Mouse (Mus musculus) gastrocnemius, postnatal 14 days (tissue): ENCODE measurements at regions not wholly inside any gene's neighbourhood (a gene's known extent, or its start where the extent isn't known, plus 50 kb on each side); places are given as distances from the start of the nearest gene placed in this dataset.

Source experiments
- DNase-seq: peaks from one replicate; pipeline ENCODE4 v3.0.0; 2021; ENCODE audit warnings: mixed read lengths
- intact Hi-C: fragments of 180-260 bp; cut with DNase I; formaldehyde crosslinking; loops from one replicate; pipeline ENCODE4 v1.15.1; 2025; ENCODE audit warnings: low total_unique reads

DNA sequence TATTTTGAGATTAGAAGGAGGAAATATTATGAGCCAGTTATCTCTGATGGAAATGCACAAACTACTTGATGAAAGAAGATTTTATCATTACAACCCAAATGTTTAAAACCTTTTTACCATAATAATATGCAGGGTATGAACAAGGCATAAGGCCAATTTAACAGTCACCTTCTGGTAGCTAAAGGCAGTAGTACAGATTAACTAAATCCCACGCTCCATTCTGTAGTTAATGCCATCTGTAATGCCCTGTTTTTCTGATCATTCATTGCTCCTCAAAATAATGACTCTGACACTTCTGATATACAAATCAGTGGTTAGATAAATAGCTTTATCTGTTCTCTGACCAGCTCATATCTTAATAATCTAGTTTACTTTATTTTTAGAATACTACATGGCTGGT is 987.8 kb downstream of the Pcdh7 start:
- no peak for DNase-seq
- intact Hi-C loops: no loop called here

DNA sequence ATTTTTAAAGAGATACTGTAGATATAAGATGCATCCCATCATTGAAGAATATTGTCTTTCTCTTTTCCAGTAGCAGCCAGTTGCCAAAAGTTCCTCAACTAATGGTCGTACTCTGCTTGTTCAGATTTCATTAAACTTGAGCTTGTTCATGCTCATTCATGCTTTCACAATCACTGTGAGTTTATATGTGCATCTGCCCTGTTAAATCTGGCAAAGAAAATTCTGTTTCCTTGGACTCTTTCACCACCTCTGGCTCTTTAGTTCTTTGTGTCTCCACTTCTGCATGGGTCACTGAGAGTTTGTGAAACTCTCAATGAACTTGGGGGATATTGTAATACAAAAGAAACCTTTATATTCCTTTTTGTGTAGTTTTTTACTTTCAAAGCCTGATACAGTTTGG is 994.6 kb downstream of the Pcdh7 start:
- DNase-seq: no peak
- intact Hi-C loops: no loop called here

DNA sequence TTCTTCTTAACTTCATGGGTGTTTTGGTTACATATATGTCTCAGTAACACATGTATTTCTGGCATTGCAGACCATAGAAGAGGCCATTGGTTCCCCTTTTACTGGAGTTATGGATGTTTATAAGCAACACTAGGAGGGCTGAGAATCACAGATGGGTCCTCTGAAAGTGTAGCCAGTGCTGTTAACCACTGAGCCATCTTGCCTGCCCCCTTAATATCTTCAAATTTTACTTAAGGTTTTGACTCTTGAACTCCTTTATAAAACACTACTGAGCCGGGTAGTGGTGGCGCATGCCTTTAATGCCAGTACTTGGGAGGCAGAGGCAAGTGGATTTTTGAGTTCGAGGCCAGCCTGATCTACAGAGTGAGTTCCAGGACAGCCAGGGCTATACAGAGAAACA is 1015.6 kb downstream of the Pcdh7 start:
- intact Hi-C loops: loop anchor here (10.0 kb wide), 1 partner anchor 1019 kb away; the partner anchor contains the start of gene Pcdh7
- DNase-seq: no peak

DNA sequence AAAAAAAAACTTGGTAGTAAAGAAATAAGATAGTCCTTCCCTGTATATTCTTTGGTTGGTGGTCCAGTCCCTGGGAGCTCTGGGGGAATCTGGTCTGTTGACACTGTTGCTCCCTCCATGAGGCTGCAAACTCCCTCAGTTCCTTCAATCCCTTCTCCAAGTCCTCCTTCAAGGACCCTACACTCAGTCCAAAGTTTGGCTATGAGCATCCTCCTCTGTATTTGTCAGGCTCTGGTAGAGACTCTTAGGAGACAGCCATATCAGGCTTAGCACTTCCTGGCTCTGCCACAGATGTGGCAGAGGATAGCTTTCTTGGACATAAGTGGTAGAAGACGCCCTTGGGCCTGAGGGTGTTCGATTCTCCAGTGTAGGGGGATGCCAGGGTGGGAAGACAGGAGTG is 1016.2 kb downstream of the Pcdh7 start:
- DNase-seq: no peak
- intact Hi-C loops: loop anchor here (10.0 kb wide), 1 partner anchor 1019 kb away; the partner anchor contains the start of gene Pcdh7

DNA sequence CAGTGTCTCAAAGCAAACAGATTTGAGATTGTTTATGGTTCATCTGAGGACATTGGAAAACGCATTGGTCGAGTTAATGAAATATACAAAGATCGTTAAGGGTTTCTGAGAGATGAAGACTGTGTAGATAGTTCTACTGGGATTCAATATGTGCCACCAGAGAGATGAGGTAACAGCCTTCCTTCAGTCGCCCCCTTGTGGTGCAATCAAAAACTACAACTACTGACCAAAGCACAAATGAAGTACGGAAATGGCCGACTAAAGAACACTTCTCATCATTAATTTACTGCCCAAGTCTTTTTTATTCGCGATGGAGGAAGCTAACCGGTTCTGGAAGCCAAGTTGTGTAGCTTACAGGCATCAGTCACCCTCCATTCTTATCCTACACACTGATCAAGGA is 1018.8 kb downstream of the Pcdh7 start:
- peak; percentile 36 for DNase-seq
- intact Hi-C loops: loop anchor here (10.0 kb wide), 1 partner anchor 1022 kb away; the partner anchor contains the start of gene Pcdh7

DNA sequence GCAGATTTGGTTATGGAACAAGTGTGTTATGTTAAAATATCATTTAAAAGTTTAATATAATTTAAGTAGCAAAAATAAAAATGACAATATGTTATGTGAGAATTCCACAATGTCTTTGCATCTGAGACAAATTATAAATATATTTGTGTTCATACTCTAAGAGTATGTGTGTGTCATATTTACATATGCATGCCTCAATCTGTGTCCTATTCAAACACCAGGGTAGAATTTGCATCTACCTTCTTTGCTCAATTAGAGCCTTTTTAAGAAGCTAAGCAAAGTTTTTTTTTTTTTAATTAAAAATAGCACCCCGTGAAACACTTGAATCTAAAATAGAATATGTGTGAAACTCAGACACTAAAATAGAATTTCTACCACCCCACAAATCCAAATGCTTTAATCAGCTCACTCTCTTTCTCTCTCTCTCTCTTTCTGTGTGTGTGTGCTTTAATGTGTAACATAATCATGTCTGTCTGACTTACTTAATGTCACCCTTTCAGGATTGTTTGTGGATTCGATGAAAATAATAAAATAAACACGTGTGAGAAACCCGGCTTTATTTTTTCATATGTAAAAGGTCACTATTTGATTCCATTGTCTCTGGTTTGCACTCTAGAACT is 1019.6 kb downstream of the Pcdh7 start:
- intact Hi-C loops: loop anchor here (10.0 kb wide), 1 partner anchor 1023 kb away; the partner anchor contains the start of gene Pcdh7
- no peak for DNase-seq

DNA sequence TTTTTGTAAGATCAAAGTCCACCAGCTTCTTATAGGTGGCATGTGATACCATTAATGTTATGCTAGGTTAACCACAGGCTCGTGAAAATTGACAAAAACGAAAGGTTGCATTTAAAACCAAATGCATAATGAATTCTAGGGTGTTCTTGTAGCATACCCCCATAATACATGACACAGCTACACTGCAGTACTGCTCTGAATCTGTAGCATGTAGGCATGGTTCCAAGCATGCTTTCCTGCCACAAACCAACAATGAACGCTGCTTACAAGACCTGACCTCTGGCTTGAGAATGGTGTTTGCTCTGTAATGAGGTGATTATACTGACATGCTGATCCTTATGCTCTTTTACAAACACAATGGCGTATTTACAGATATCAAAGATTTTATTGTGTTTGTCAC is 1020.3 kb downstream of the Pcdh7 start:
- intact Hi-C loops: loop anchor here (10.0 kb wide), 1 partner anchor 1023 kb away; the partner anchor contains the start of gene Pcdh7
- no peak for DNase-seq

DNA sequence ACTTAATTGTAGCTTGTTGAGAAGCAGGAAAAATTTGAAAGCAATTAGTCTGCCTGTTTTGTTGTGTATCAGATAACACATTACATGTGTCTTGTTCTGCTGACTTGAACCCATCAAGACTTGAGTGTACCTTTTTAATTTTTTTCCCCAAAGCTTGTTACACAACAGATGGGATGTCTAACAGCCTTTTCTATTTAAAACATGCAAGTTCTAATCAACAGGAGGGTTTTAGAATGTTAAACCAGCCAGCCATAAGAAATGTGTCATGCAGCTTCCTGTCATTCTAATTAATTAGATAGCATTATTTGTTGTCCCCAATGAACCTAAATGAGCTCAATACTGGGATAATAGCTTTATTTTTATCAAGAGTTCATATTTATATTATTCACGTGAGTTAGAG is 1023.0 kb downstream of the Pcdh7 start:
- intact Hi-C loops: no loop called here
- DNase-seq: no peak

DNA sequence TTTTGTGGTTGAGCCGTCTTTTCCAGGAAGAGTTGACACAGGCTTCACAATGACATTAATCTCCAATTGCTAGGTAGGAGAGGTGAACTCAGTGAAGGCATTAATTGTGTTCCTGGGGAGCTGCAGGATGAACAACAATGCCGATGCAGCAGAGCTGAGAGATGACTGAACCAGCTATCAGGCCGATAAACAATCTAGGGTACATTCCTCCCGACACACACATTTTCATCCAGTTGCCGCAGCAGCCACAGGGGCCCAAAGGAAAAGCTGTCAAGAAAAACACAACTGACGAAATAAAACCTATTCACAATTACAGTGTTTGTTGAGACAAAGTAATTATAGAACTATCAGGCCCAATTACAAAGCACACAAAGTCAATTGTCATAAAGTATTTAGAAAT is 1029.9 kb downstream of the Pcdh7 start:
- intact Hi-C loops: no loop called here
- no peak for DNase-seq

DNA sequence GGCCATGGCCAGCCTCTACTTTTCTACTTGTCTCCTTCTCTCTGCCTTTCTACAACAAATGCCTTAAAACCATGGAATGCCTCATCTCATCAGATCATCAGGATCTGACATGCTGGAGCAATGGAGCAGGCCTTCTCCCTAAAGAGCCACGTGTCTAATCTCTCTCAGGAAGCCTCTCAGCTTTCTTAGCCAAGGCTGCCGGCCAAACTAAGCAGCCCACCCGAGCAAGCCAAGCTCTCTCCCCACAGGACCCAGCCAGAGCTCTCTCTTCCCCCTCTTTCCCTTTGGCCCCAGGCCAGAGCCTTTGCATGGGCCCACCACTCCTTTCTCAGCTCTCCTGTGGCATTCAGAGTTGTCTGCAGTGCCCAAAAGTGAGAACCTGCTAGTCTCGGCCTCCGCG is 1034.0 kb downstream of the Pcdh7 start:
- intact Hi-C loops: no loop called here
- no peak for DNase-seq
